ENCODE assay signal across 14 mouse cellular contexts in the genomic region with DNA sequence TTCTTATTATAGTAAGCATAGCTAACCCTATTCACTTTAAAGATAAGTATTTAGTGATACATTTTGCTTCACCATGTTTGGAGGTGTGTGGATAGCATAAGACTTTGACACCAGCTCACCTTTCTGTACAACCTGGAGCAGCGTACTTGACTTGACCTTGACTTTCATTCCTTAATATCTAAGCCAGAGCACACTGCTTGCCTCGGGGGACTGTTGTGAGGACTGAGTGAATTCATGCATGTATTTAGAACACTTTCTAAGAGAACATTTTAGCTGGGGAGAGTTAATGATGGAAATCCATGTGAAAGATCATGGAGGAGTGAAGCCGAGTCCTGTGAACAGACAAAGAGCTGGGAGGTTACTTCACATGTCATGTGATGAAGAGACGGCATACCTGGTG.
"Had no signal": no experiment of that assay in that cellular context is flagged by ENCODE, and none has a peak within 500 bp of the region (broad histone marks: within the 10 kb centered on the region; RNA-seq: fewer than 3 reads in every experiment).

No protein-coding gene starts in this region.

- H3K27me3 ChIP-seq: intestine, embryonic 15.5 days; liver, embryonic 15.5 days; neural tube, embryonic 13.5 days had no signal

- ATAC-seq: intestine, embryonic 15.5 days; lung, postnatal 0 days; midbrain, embryonic 16.5 days had no signal

- H3K4me1 ChIP-seq: intestine, embryonic 15.5 days; limb, embryonic 10.5 days; liver, embryonic 15.5 days; midbrain, embryonic 10.5 days; neural tube, embryonic 13.5 days had no signal

- H3K36me3 ChIP-seq: intestine, embryonic 15.5 days; limb, embryonic 10.5 days; liver, embryonic 15.5 days; midbrain, embryonic 10.5 days had no signal

- H3K9me3 ChIP-seq: intestine, embryonic 15.5 days; limb, embryonic 10.5 days; liver, embryonic 15.5 days; midbrain, embryonic 10.5 days; neural tube, embryonic 13.5 days had no signal

- H3K4me3 ChIP-seq: intestine, embryonic 15.5 days; left cerebral cortex, adult 2 months; limb, embryonic 10.5 days; liver, embryonic 15.5 days; midbrain, embryonic 10.5 days; neural tube, embryonic 13.5 days had no signal

- H3K4me2 ChIP-seq: intestine, embryonic 15.5 days; liver, embryonic 11.5 days; liver, embryonic 15.5 days; neural tube, embryonic 13.5 days had no signal

- DNase-seq: lung, adult 2 months; lung, postnatal 36 days; right cerebral cortex, adult 18-20 months; right cerebral cortex, postnatal 25 days; thymus, postnatal 4 days had no signal

- H3K27ac ChIP-seq: intestine, embryonic 15.5 days; left cerebral cortex, adult 2 months; limb, embryonic 10.5 days; liver, embryonic 15.5 days; midbrain, embryonic 10.5 days; neural tube, embryonic 13.5 days had no signal

- H3K9ac ChIP-seq: intestine, embryonic 15.5 days; liver, embryonic 15.5 days; neural tube, embryonic 13.5 days had no signal
